Mouse (Mus musculus) embryonic facial prominence, embryonic 13.5 days (tissue): ENCODE measurements at regions not wholly inside any gene's neighbourhood (a gene's known extent, or its start where the extent isn't known, plus 50 kb on each side); places are given as distances from the start of the nearest gene placed in this dataset.
A peak's percentile ranks its signal among the peaks of the same experiment; 100 is the strongest.

Experiments
- ATAC-seq: fragments of 200-750 bp; cut with Nextera tagmentation; 2 replicates; pipeline ENCODE4 v1.8.0; 2017; ENCODE audit warnings: low read depth; ENCODE audit not compliant: insufficient number of reproducible peaks, insufficient read depth, low FRiP score, low TSS enrichment
- H3K27ac ChIP-seq: fragments of 300-500 bp; sonication (generic); 2 replicates; pipeline ENCODE4 v1.5.1; 2015; ENCODE audit warnings: moderate library complexity, mild to moderate bottlenecking, inconsistent platforms
- H3K27me3 ChIP-seq: fragments of 300-500 bp; sonication (generic); 2 replicates; pipeline ENCODE4 v1.6.1; 2015; ENCODE audit warnings: mild to moderate bottlenecking, inconsistent platforms
- H3K36me3 ChIP-seq: fragments of 300-500 bp; sonication (generic); 2 replicates; pipeline ENCODE4 v1.6.1; 2015; ENCODE audit warnings: mild to moderate bottlenecking, inconsistent platforms
- H3K4me1 ChIP-seq: fragments of 300-500 bp; sonication (generic); 2 replicates; pipeline ENCODE4 v1.6.1; 2015; ENCODE audit warnings: inconsistent platforms
- H3K4me2 ChIP-seq: fragments of 300-500 bp; sonication (generic); 2 replicates; pipeline ENCODE4 v1.6.1; 2015; ENCODE audit warnings: moderate library complexity, mild to moderate bottlenecking, inconsistent platforms
- H3K4me3 ChIP-seq: fragments of 300-500 bp; sonication (generic); 2 replicates; pipeline ENCODE4 v1.5.1; 2015; ENCODE audit warnings: mild to moderate bottlenecking, inconsistent platforms
- H3K9ac ChIP-seq: fragments of 300-500 bp; sonication (generic); 2 replicates; pipeline ENCODE4 v1.6.1; 2015; ENCODE audit warnings: mild to moderate bottlenecking, inconsistent platforms
- H3K9me3 ChIP-seq: fragments of 300-500 bp; sonication (generic); 2 replicates; pipeline ENCODE4 v1.6.1; 2016; ENCODE audit warnings: inconsistent platforms
- WGBS: fragments of 180-500 bp; shearing (Covaris S2); methylation state at CpG from one replicate; pipeline ENCODE4 v1.1.7; 2015; ENCODE audit warnings: mixed read lengths; 5-methylcytosine and 5-hydroxymethylcytosine counted together

GRCm38 (mm10) chr14:29877671-29878422 is 90.3 kb upstream of the Selenok start:
- no peak overlapping the region for H3K4me3 ChIP-seq
- no peak overlapping the region for H3K9ac ChIP-seq
- H3K27me3 ChIP-seq: no peaks in the 10 kb centered on the region
- H3K27ac ChIP-seq: peak overlapping the region; percentile 66
- no peak for ATAC-seq
- no peaks in the 10 kb centered on the region for H3K9me3 ChIP-seq
- H3K4me2 ChIP-seq: no peak overlapping the region
- peaks cover 26% of the 10 kb centered on the region for H3K4me1 ChIP-seq
- WGBS: 58% methylated on average over 11 of the region's 11 CpGs
- H3K36me3 ChIP-seq: no peaks in the 10 kb centered on the region

GRCm38 (mm10) chr14:29878423-29878800 is 89.7 kb upstream of the Selenok start:
- WGBS: 47% methylated on average over 7 of the region's 7 CpGs
- Histone ChIP-seq H3K4me3 (no peak overlapping the region), H3K27me3 (no peaks in the 10 kb centered on the region), H3K4me1 (peaks cover 31% of the 10 kb centered on the region), H3K36me3 (no peaks in the 10 kb centered on the region), H3K27ac (peak overlapping the region; percentile 66), H3K9ac (no peak overlapping the region), H3K4me2 (no peak overlapping the region), H3K9me3 (no peaks in the 10 kb centered on the region)
- ATAC-seq: no peak

GRCm38 (mm10) chr14:29879283-29879682 is 88.8 kb upstream of the Selenok start:
- ATAC-seq: no peak
- no peaks in the 10 kb centered on the region for H3K27me3 ChIP-seq
- no peaks in the 10 kb centered on the region for H3K36me3 ChIP-seq
- no peak overlapping the region for H3K27ac ChIP-seq
- WGBS: 83% methylated on average over 3 of the region's 3 CpGs
- H3K4me1 ChIP-seq: peaks cover 31% of the 10 kb centered on the region
- H3K9me3 ChIP-seq: no peaks in the 10 kb centered on the region
- no peak overlapping the region for H3K4me2 ChIP-seq
- H3K4me3 ChIP-seq: no peak overlapping the region
- H3K9ac ChIP-seq: no peak overlapping the region

GRCm38 (mm10) chr14:29882666-29883344 is 85.3 kb upstream of the Selenok start:
- no peak for ATAC-seq
- Histone ChIP-seq H3K4me1 (peaks cover 20% of the 10 kb centered on the region), H3K4me3 (no peak overlapping the region), H3K27ac (peak overlapping the region; percentile 80), H3K9me3 (no peaks in the 10 kb centered on the region), H3K9ac (no peak overlapping the region), H3K36me3 (no peaks in the 10 kb centered on the region), H3K27me3 (no peaks in the 10 kb centered on the region), H3K4me2 (peak overlapping the region; percentile 7; the same call in 1 of the 2 replicates)
- WGBS: 47% methylated on average over 11 of the region's 11 CpGs

GRCm38 (mm10) chr14:29895332-29895988 is 72.6 kb upstream of the Selenok start:
- 65% methylated on average over 2 of the region's 2 CpGs for WGBS
- no peak overlapping the region for H3K9ac ChIP-seq
- peaks cover 16% of the 10 kb centered on the region for H3K4me1 ChIP-seq
- peak overlapping the region; percentile 45 for H3K27ac ChIP-seq
- ATAC-seq: no peak
- H3K9me3 ChIP-seq: no peaks in the 10 kb centered on the region
- no peak overlapping the region for H3K4me2 ChIP-seq
- H3K27me3 ChIP-seq: peaks cover 3% of the 10 kb centered on the region; the same call in 1 of the 2 replicates
- no peak overlapping the region for H3K4me3 ChIP-seq
- no peaks in the 10 kb centered on the region for H3K36me3 ChIP-seq

GRCm38 (mm10) chr14:29895989-29896675 is 72.0 kb upstream of the Selenok start:
- WGBS: 72% methylated on average over 6 of the region's 6 CpGs
- peak overlapping the region; percentile 45 for H3K27ac ChIP-seq
- H3K9ac ChIP-seq: no peak overlapping the region
- no peaks in the 10 kb centered on the region for H3K9me3 ChIP-seq
- H3K4me2 ChIP-seq: no peak overlapping the region
- peaks cover 3% of the 10 kb centered on the region; the same call in 1 of the 2 replicates for H3K27me3 ChIP-seq
- peaks cover 16% of the 10 kb centered on the region for H3K4me1 ChIP-seq
- H3K4me3 ChIP-seq: no peak overlapping the region
- no peak for ATAC-seq
- no peaks in the 10 kb centered on the region for H3K36me3 ChIP-seq

- Histone ChIP-seq H3K4me1 (peaks cover 2% of the 10 kb centered on the region), H3K36me3 (no peaks in the 10 kb centered on the region), H3K9ac (no peak overlapping the region), H3K27me3 (no peaks in the 10 kb centered on the region), H3K27ac (no peak overlapping the region), H3K4me3 (no peak overlapping the region), H3K9me3 (no peaks in the 10 kb centered on the region), H3K4me2 (no peak overlapping the region)
- no peak for ATAC-seq
- WGBS: 79% methylated on average over 6 of the region's 6 CpGs
Measured at GRCm38 (mm10) chr14:29900931-29901330, 67.2 kb upstream of the Selenok start.

- WGBS: 72% methylated on average over 3 of the region's 3 CpGs
Measured at GRCm38 (mm10) chr14:29903574-29903973, 64.5 kb upstream of the Selenok start.

GRCm38 (mm10) chr14:29904856-29905255 is 63.3 kb upstream of the Selenok start:
- Histone ChIP-seq H3K36me3 (no peaks in the 10 kb centered on the region), H3K4me3 (no peak overlapping the region), H3K27me3 (no peaks in the 10 kb centered on the region), H3K27ac (no peak overlapping the region), H3K9me3 (no peaks in the 10 kb centered on the region), H3K9ac (no peak overlapping the region), H3K4me2 (no peak overlapping the region), H3K4me1 (no peaks in the 10 kb centered on the region)
- 72% methylated on average over 6 of the region's 6 CpGs for WGBS
- no peak for ATAC-seq

More at GRCm38 (mm10) chr14:29903574-29903973, 64.5 kb upstream of the Selenok start:
- H3K9me3 ChIP-seq: no peaks in the 10 kb centered on the region
- no peaks in the 10 kb centered on the region for H3K27me3 ChIP-seq
- no peak overlapping the region for H3K4me3 ChIP-seq
- H3K4me1 ChIP-seq: no peaks in the 10 kb centered on the region
- H3K4me2 ChIP-seq: no peak overlapping the region
- no peak overlapping the region for H3K9ac ChIP-seq
- no peaks in the 10 kb centered on the region for H3K36me3 ChIP-seq
- no peak overlapping the region for H3K27ac ChIP-seq
- no peak for ATAC-seq

GRCm38 (mm10) chr14:29909741-29910140 is 58.4 kb upstream of the Selenok start:
- no peaks in the 10 kb centered on the region for H3K4me1 ChIP-seq
- no peak overlapping the region for H3K9ac ChIP-seq
- H3K27ac ChIP-seq: no peak overlapping the region
- no peak for ATAC-seq
- H3K36me3 ChIP-seq: no peaks in the 10 kb centered on the region
- no peaks in the 10 kb centered on the region for H3K27me3 ChIP-seq
- H3K4me3 ChIP-seq: no peak overlapping the region
- WGBS: 64% methylated on average over 8 of the region's 8 CpGs
- no peaks in the 10 kb centered on the region for H3K9me3 ChIP-seq
- H3K4me2 ChIP-seq: no peak overlapping the region
